Mouse (Mus musculus): ENCODE results near the gene Ncstn. TPM values are rescaled to one million over a fixed set of nuclear protein-coding genes. Genes with fewer than 3 reads are reported as not detected.

Ncstn gene
- total RNA-seq (2023): 88.7 TPM

DNA sequence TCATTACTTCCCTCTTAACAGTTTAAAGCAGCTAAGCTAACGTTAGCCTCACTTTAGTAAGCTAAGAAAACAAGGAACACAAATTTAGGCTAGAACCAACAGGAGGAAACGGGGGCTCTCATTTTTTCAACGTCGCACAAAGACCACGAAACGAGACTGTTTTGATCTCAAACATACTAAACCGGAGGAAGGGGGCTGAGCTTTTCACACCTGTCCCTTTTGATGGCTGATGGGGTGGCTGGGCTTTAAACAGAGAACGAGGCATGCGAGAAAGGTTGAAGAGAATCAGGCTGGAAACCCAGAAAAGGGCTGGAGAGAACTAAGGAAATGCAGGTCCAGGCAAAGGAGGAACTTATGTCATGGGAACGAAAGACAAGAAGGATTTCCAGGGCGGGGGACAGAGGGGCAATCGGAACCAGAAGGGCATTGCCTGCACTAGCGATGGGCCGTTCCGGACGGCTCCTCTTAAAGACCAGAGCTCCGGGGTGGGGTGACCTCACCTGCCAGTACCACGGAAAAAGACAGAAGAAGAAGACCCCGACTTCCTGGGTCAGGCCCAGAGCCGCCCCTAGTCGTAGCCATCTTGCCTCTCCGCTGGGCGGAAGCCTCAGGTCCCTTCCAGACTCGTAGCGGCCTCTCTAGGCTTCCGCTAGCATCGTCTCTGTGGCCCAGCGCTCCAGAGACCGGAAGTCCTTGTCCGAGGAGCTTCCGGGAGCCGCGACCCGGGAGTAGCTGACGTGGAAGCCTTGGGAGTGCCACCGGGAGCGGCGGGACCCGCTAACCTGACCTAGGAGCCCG is at the start of gene Ncstn, which contains the start of gene Copa:
Gene Ncstn, minus strand, starts transcription at position 695 of the 798 bp plus-strand sequence.
Gene Copa, plus strand, starts transcription at position 429 of the 798 bp plus-strand sequence.

DNA sequence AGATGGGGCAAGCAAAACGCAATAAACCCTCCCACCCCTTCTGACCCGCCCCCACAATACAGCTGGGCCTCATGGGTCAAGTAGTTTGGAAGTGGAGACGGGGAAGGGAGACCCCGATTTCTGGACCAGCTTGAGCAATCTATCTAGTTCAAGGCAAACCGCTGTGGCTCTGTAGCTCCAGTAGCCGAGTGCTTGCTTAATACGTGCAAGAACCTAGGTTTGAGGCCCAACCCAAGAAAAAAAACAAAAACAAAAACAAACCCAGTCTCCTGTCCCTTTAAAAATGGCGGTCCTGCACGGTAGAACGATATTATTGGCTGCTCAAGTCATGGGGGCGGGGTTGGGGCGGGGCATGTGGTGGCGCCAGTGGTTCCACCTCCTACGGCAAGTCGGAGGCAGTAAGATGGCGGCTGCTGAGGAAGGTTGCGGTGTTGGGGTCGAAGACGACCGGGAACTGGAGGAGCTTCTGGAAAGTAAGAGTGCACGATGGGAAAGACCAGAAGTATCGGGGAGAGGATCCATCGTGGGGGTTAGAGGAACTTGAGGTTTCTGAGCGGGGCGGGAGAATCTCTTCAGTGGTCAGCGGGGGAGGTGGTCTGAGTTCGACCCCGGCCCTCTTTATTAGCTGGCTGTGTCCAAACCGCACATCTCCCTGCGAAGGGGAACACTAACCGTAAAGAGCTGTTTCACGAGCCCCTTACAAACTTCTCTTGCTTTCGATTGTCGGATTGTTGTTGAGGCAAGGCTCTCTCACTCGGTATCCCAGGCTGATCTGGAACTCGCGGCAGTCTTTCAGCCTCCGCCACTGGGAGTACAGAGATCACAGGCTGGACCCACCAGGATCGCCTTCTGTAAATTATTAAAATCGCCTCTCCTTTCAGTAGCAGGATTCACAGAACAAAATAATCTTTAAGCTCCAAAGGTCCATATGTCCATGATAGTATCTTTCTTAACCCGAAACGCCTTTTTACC is 44.1 kb upstream of the Ncstn start, which contains the start of gene Pex19:
Gene Pex19, plus strand, starts transcription at position 380 of the 972 bp plus-strand sequence.

DNA sequence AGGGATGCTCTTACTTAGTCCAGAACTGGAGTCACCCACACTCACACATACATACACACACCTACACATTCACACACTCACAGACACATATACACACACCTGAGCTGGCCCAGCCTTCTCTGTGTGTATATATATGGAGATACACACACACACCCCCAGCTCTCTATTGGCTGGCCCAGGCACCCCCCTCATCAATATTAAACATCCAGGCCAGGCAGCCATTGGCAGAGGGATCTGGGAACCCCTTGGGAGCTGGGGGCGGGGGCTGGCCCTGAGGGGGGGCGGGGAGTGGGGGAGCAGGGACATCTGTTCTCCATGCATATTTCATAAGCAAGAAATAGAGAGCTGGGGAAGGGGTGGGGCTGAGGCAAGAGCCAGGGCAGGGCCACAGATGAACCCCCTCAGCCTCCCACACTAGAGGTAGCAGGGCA is 25.1 kb downstream of the Ncstn start, which contains the start of gene Nhlh1:
Gene Nhlh1, minus strand, starts transcription at position 83 of the 431 bp plus-strand sequence.

DNA sequence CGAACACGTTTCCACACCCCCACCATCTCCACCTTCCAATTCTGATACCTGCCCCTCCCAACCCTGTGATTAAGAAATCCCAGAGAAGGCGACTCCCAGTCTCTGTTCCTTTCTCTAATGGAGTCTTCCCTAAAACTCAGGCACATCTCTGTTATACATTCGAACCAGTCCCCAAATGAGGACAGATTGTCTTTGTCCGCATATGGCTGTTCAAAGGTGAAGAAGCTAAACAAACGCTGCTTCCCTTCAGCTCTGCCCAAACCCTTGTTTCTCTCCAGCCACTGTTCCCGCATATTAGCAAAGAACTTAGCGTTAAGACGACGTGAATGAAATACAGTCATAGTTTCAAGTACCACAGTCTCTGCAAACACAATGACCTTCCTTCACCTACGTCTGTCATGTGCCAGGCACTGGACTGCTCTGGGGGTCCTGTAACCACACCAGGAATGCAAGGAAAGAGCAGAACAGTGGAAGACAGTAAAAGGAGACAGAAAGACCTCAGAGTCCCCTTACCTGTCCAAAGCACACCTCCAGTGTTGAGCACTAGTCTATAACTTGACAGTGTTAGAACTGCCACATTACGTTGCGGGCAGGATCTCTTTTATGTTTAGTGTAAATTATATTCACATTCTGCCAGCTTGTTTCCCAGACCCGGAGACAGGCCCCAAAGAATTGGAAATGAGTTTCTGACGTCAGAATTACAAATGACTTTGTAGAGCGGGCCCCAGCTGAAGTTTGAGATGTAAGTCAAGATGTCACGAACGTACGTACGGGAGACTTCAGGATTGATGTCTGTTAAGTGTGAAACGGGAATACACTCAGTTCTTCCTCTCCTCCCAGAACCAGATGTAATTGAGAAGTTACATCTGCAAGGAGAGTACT is 54.0 kb downstream of the Ncstn start, which contains the start of gene Vangl2:
Gene Vangl2, minus strand, starts transcription at position 51 of the 882 bp plus-strand sequence.

Other genes starting within 250 kb of the Ncstn start
- 110 TPM for gene Cd84, start 243.1 kb downstream of the Ncstn start, total RNA-seq (2023)
- gene Gm10521, start 187.1 kb downstream of the Ncstn start, total RNA-seq (2023): 22.8 TPM
- gene Slamf6, start 165.3 kb downstream of the Ncstn start, total RNA-seq (2023): 101 TPM
- 1.4 TPM for gene Vangl2, start 54.4 kb downstream of the Ncstn start, total RNA-seq (2023)
- gene Nhlh1, start 25.2 kb downstream of the Ncstn start, total RNA-seq (2023): not detected
- 158 TPM for gene Copa, start 266 bp downstream of the Ncstn start, total RNA-seq (2023)
- gene Pex19, start 44.0 kb upstream of the Ncstn start, total RNA-seq (2023): 59.1 TPM
- gene Dcaf8, start 65.3 kb upstream of the Ncstn start, total RNA-seq (2023): 108 TPM
- 57.4 TPM for gene Pea15a, start 124.0 kb upstream of the Ncstn start, total RNA-seq (2023)
- gene Casq1, start 137.1 kb upstream of the Ncstn start, total RNA-seq (2023): not detected
- not detected for gene Atp1a4, start 175.6 kb upstream of the Ncstn start, total RNA-seq (2023)
- gene Igsf8, start 178.8 kb upstream of the Ncstn start, total RNA-seq (2023): 18.8 TPM
- gene Atp1a2, start 215.3 kb upstream of the Ncstn start, total RNA-seq (2023): not detected
- 0.26 TPM for gene Kcnj9, start 246.5 kb upstream of the Ncstn start, total RNA-seq (2023)